Mouse (Mus musculus) liver, adult 2 months (tissue): ENCODE results near the gene Gtpbp4. TPM values are rescaled to one million over a fixed set of nuclear protein-coding genes. Genes with fewer than 3 reads are reported as not detected.

ENCODE experiments used
- DNase-seq: peaks from one replicate; pipeline ENCODE4 v3.0.0-alpha.2; 2011; ENCODE audit warnings: low read depth, low spot score; ENCODE audit errors: extremely low read depth
- H3K27ac ChIP-seq: fragments of 200-500 bp; replicated peaks from 2 replicates; pipeline ENCODE4 v1.5.1; 2012; ENCODE audit warnings: low read depth, mild to moderate bottlenecking, control low read depth, inconsistent platforms, low read length; ENCODE audit not compliant: insufficient read depth
- H3K27me3 ChIP-seq: fragments of 200-500 bp; 2 replicates; pipeline ENCODE4 v1.6.1; 2012; ENCODE audit warnings: mild to moderate bottlenecking, moderate library complexity, low read length, inconsistent platforms; ENCODE audit not compliant: control insufficient read depth, insufficient read depth
- H3K36me3 ChIP-seq: fragments of 200-500 bp; 2 replicates; pipeline ENCODE4 v1.6.1; 2012; ENCODE audit warnings: low read length, inconsistent platforms; ENCODE audit not compliant: control insufficient read depth, insufficient read depth
- H3K4me1 ChIP-seq: fragments of 200-500 bp; 2 replicates; pipeline ENCODE4 v1.6.1; 2011; ENCODE audit warnings: low read length; ENCODE audit not compliant: control insufficient read depth, insufficient read depth
- H3K4me3 ChIP-seq: fragments of 200-500 bp; 2 replicates; pipeline ENCODE4 v1.5.1; 2011; ENCODE audit warnings: low read depth, mild to moderate bottlenecking, control low read depth, low read length, moderate library complexity; ENCODE audit not compliant: insufficient read depth
- H3K79me2 ChIP-seq: fragments of 200-500 bp; 2 replicates; pipeline ENCODE4 v1.6.1; 2012; ENCODE audit warnings: inconsistent platforms, mild to moderate bottlenecking, low read length, moderate library complexity; ENCODE audit not compliant: control insufficient read depth, insufficient read depth
- H3K9ac ChIP-seq: fragments of 200-500 bp; 2 replicates; pipeline ENCODE4 v1.6.1; 2012; ENCODE audit warnings: low read depth, mild to moderate bottlenecking, control low read depth, inconsistent platforms, low read length
- CTCF ChIP-seq: fragments of 200-500 bp; IDR thresholded peaks from 2 replicates; pipeline ENCODE4 v1.5.1; 2011; ENCODE audit warnings: low read depth, low read length, control low read depth
- POLR2A ChIP-seq: fragments of 200-500 bp; IDR thresholded peaks from 2 replicates; pipeline ENCODE4 v1.6.1; 2011; ENCODE audit warnings: low read length, control low read depth; ENCODE audit not compliant: insufficient read depth; ENCODE audit errors: extremely low read depth
- WGBS: fragments of 180-500 bp; shearing (Covaris S2); methylation state at CpG from one replicate; pipeline ENCODE4 v1.1.7; 2018; 5-methylcytosine and 5-hydroxymethylcytosine counted together
- polyA plus RNA-seq: library from polyadenylated mRNA; depleted of rRNA; stranded (reverse); fragments of >200 nt; gene quantifications from 2 replicates; pipeline ENCODE4 v1.2.3, GENCODE M21; 2012; rRNA removed
- total RNA-seq: library from RNA; depleted of rRNA; stranded (reverse); fragments of >200 nt; gene quantifications from 2 replicates; pipeline ENCODE4 v1.2.3, GENCODE M21; 2014; rRNA removed

The Gtpbp4 gene
- total and polyA plus RNA-seq, 2 experiments: 10.5 to 17.4 TPM

DNA sequence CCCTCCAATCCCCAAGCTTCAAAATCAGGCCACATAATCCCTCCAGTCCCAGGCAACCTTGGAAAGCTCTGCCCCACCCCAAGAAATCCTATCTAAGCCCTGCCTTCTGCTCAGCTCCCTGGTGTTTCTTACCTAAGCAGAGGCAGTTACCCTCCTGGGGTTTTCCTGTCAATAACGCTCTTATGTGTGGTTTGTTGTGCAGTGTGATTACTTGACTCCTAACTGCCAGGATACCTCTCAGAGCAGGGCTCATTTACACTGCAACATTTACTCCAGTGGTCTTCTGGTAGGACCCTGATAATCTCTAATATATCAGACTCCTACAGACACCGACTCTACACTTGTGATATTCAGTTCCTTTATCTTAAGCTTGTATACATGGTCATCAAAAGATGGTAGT lies 62.4 kb downstream of the Gtpbp4 start:
- H3K36me3 ChIP-seq: no peaks in the 10 kb centered on the region
- no peak for TF ChIP-seq CTCF
- no peak for TF ChIP-seq POLR2A
- H3K27me3 ChIP-seq: no peaks in the 10 kb centered on the region
- H3K4me3 ChIP-seq: no peak overlapping the region
- no peak for DNase-seq
- H3K4me1 ChIP-seq: no peaks in the 10 kb centered on the region
- no peak overlapping the region for H3K9ac ChIP-seq
- no peaks in the 10 kb centered on the region for H3K79me2 ChIP-seq
- no peak overlapping the region for H3K27ac ChIP-seq
- WGBS: 41% methylated on average over 2 of the region's 2 CpGs

Other genes with a start within 250 kb of the Gtpbp4 start
- 8.4 and 8.5 TPM in 2 replicates for gene Wdr37, start 124.2 kb downstream of the Gtpbp4 start, total RNA-seq
- gene Wdr37, start 124.2 kb downstream of the Gtpbp4 start, polyA plus RNA-seq: 3.1 and 5.1 TPM in 2 replicates
- 164 and 228 TPM in 2 replicates for gene Idi1, start 110.6 kb downstream of the Gtpbp4 start, total RNA-seq
- gene Idi1, start 110.6 kb downstream of the Gtpbp4 start, polyA plus RNA-seq: 52.6 and 56.8 TPM in 2 replicates
- not detected in 2 replicates for gene Gm9745, start 47.9 kb downstream of the Gtpbp4 start, total RNA-seq
- not detected in 2 replicates for gene Gm9745, start 47.9 kb downstream of the Gtpbp4 start, polyA plus RNA-seq
- not detected in 2 replicates for gene Idi2, start 43.2 kb downstream of the Gtpbp4 start, total RNA-seq
- not detected in 2 replicates for gene Idi2, start 43.2 kb downstream of the Gtpbp4 start, polyA plus RNA-seq
- gene Larp4b, start 97.8 kb upstream of the Gtpbp4 start, total RNA-seq: 34.2 TPM in 2 replicates
- 18.1 and 20.4 TPM in 2 replicates for gene Larp4b, start 97.8 kb upstream of the Gtpbp4 start, polyA plus RNA-seq